Mouse (Mus musculus): ENCODE data around the gene Adcy1.

DNA sequence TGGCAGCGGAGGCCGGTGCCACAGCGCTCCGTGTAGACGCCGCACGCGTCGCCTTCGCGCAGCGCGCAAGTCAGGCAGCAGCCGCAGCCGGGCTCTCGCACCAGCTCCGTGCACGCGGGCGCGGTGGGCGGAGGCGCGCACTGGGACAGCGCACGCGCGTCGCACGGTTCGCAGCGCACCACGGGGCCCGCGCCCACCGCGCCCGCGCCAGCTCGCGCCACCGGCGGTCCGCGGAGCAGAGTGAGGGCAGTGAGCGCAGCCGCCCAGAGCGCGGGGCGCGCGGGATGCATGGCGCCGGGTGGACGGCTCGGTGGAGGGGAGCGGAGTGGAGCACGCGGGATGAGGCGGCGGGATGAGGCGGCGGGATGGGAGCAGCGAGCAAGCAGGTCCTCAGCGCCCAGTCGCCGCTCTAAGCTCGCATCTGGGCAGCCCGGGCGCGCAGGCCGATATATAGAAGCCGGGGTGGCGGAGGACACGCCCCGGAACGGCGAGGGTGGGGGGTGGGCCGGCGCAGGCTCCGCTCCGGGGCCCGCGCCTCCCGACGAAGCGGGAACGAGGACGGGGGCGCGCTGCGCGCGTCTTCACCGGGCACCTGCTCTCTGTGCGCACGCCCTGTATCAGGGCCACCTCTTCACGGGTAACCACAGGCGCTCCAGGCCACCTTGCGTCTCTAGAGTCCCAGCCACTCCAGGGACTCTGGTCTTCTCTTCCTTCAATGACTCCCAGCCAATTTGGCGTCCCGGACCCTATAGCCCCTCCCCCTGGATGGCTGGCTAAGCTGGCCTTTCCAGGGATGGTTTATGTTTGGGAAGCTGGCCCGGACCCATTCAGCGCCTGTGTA, 150.4 kb downstream of the Adcy1 start, which contains the start of gene Igfbp3:
- TF ChIP-seq CHD2 (IDR thresholded peaks at IDR 0.05; ENCODE audit: low read depth, low read length) (no peak), ZNF384 (IDR thresholded peaks at IDR 0.05; ENCODE audit: low read depth, low read length) (no peak)

Measured in ES-E14 (cell line).